Mouse (Mus musculus): ENCODE data around the gene Neu1. TPM values are rescaled to one million over a fixed set of nuclear protein-coding genes. Genes with fewer than 3 reads are reported as not detected.
A peak's percentile ranks its signal among the peaks of the same experiment; 100 is the strongest.

Gene Neu1
- polyA plus RNA-seq, 1 experiment from 2014 or later, result 18.9 TPM

- 80% methylated on average over 12 of the region's 12 CpGs for WGBS
- H3K4me3 ChIP-seq (ENCODE audit: low read depth, low read length), result no peak overlapping the region
- no peaks in the 10 kb centered on the region for H3K36me3 ChIP-seq (ENCODE audit: control insufficient read depth, insufficient read depth, low read length)
- ATAC-seq (ENCODE audit: low FRiP score, low TSS enrichment) (no peak), DNase-seq (ENCODE audit: low spot score) (no peak)
- no peaks in the 10 kb centered on the region for H3K27me3 ChIP-seq (ENCODE audit: control insufficient read depth, insufficient read depth, low read length)
- H3K4me2 ChIP-seq (replicated peaks; ENCODE audit: low read depth), result no peak overlapping the region
- H3K9me3 ChIP-seq (ENCODE audit: control insufficient read depth, low read length), result no peaks in the 10 kb centered on the region
- H3K27ac ChIP-seq (replicated peaks), result no peak overlapping the region
- no peaks in the 10 kb centered on the region for H3K4me1 ChIP-seq (replicated peaks; ENCODE audit: control insufficient read depth, insufficient read depth)
- no peak overlapping the region for H3K9ac ChIP-seq (ENCODE audit: low read length)
- TF ChIP-seq EP300 (optimal IDR thresholded peaks at IDR 0.05) (no peak), CTCF (IDR thresholded peaks at IDR 0.05; ENCODE audit: low read depth) (no peak)
These were observed 40.8 kb upstream of the Neu1 start for GRCm38 (mm10) chr17:34890074-34890743.

- no peak for ATAC-seq (ENCODE audit: low FRiP score, low TSS enrichment)
- H3K27ac ChIP-seq (replicated peaks), result no peak overlapping the region
- 93% methylated on average over 2 of the region's 2 CpGs for WGBS
These were observed 39.7 kb upstream of the Neu1 start for GRCm38 (mm10) chr17:34891377-34891776.

GRCm38 (mm10) chr17:34893072-34893824 is 37.8 kb upstream of the Neu1 start:
- TF ChIP-seq EP300 (optimal IDR thresholded peaks at IDR 0.05) (no peak), CTCF (IDR thresholded peaks at IDR 0.05; ENCODE audit: low read depth) (no peak)
- H3K9ac ChIP-seq (ENCODE audit: low read length), result no peak overlapping the region
- no peaks in the 10 kb centered on the region for H3K4me1 ChIP-seq (replicated peaks; ENCODE audit: control insufficient read depth, insufficient read depth)
- peak overlapping the region; percentile 91; the same call in 1 of the 2 replicates for H3K4me2 ChIP-seq (replicated peaks; ENCODE audit: low read depth)
- 76% methylated on average over 12 of the region's 12 CpGs for WGBS
- no peak for ATAC-seq (ENCODE audit: low FRiP score, low TSS enrichment)
- peak overlapping the region; percentile 75 for H3K4me3 ChIP-seq (ENCODE audit: low read depth, low read length)
- no peaks in the 10 kb centered on the region for H3K27me3 ChIP-seq (ENCODE audit: control insufficient read depth, insufficient read depth, low read length)
- H3K9me3 ChIP-seq (ENCODE audit: control insufficient read depth, low read length), result no peaks in the 10 kb centered on the region
- peak overlapping the region; percentile 80; the same call in 1 of the 2 replicates for H3K27ac ChIP-seq (replicated peaks)
- H3K36me3 ChIP-seq (ENCODE audit: control insufficient read depth, insufficient read depth, low read length), result no peaks in the 10 kb centered on the region
- DNase-seq (ENCODE audit: low spot score), result no peak

More at GRCm38 (mm10) chr17:34891377-34891776, 39.7 kb upstream of the Neu1 start:
- Histone ChIP-seq H3K36me3 (ENCODE audit: control insufficient read depth, insufficient read depth, low read length) (no peaks in the 10 kb centered on the region), H3K4me1 (replicated peaks; ENCODE audit: control insufficient read depth, insufficient read depth) (no peaks in the 10 kb centered on the region), H3K9ac (ENCODE audit: low read length) (no peak overlapping the region), H3K9me3 (ENCODE audit: control insufficient read depth, low read length) (no peaks in the 10 kb centered on the region), H3K4me3 (ENCODE audit: low read depth, low read length) (no peak overlapping the region), H3K4me2 (replicated peaks; ENCODE audit: low read depth) (no peak overlapping the region), H3K27me3 (ENCODE audit: control insufficient read depth, insufficient read depth, low read length) (no peaks in the 10 kb centered on the region)
- no peak for DNase-seq (ENCODE audit: low spot score)
- TF ChIP-seq EP300 (optimal IDR thresholded peaks at IDR 0.05) (no peak), CTCF (IDR thresholded peaks at IDR 0.05; ENCODE audit: low read depth) (peak; percentile 38; the same call in 1 of the 2 replicates)

DNA sequence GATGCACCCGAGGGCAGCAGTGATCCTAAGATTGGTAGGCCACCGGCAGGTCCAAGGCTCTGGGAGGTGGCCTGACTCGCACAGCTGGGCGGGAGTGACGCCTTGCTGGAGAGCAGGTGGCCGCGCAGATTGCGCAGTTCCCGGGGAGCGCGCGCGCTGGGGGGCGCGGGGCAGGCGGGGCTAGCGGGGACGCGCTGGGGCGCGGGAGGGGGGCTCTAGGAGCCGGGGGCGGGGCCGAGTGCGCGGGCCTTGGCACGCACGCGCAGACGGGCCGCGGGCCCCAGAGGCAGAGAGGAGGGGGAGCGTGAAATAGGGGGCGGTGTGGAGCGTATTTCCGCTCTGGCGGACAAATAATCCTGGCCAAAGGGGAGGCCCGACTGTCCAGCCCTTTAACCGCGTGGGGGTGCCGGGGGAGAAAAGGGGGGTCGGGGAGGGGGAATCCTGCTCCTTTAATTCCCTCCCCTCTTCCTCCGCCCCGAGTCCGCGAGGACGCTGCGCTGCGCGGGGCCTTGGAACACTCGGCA is 36.9 kb upstream of the Neu1 start:
- peak overlapping the region; percentile 79 for H3K9ac ChIP-seq (ENCODE audit: low read length)
- DNase-seq (ENCODE audit: low spot score) (peak; percentile 95), ATAC-seq (ENCODE audit: low FRiP score, low TSS enrichment) (peak; percentile 88)
- peak overlapping the region; percentile 75 for H3K4me3 ChIP-seq (ENCODE audit: low read depth, low read length)
- H3K27ac ChIP-seq (replicated peaks), result peak overlapping the region; percentile 80
- TF ChIP-seq EP300 (optimal IDR thresholded peaks at IDR 0.05), result no peak
- peak; percentile 49; the same call in 1 of the 2 replicates for TF ChIP-seq CTCF (IDR thresholded peaks at IDR 0.05; ENCODE audit: low read depth)
- H3K4me1 ChIP-seq (replicated peaks; ENCODE audit: control insufficient read depth, insufficient read depth), result no peaks in the 10 kb centered on the region
- H3K27me3 ChIP-seq (ENCODE audit: control insufficient read depth, insufficient read depth, low read length), result no peaks in the 10 kb centered on the region
- H3K9me3 ChIP-seq (ENCODE audit: control insufficient read depth, low read length), result no peaks in the 10 kb centered on the region
- under 1% methylated on average over 17 of the region's 51 CpGs for WGBS
- no peaks in the 10 kb centered on the region for H3K36me3 ChIP-seq (ENCODE audit: control insufficient read depth, insufficient read depth, low read length)
- peak overlapping the region; percentile 91 for H3K4me2 ChIP-seq (replicated peaks; ENCODE audit: low read depth)

DNA sequence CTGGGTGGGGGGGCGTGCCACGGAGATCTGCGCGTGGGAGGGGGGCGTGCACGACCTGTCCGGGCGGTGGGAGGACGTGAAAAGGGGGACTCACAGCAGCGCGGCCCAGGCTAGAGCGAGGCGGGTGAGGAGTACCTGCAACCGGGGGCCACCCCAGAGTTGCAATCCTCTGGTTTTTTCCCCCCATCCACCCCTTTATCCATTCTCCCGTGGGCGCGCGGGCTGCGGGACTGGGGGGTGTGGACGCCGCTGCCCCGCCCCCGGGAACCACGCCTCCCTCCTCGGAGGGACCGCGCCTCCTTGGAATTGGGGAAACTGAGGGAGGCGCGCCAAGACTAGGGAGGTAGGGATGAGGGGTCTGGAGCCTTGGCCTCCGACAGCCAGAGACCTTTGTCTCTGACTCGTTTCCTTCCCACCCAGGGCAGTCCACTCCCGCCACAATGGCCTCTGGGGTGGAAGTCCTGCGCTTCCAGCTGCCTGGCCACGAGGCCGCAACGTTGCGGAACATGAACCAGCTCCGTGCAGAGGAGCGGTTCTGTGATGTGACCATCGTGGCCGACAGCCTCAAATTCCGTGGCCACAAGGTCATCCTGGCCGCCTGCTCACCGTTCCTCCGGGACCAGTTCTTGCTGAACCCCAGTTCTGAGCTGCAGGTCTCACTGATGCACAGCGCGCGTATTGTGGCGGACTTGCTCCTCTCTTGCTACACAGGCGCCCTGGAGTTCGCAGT is 36.1 kb upstream of the Neu1 start:
- Histone ChIP-seq H3K27me3 (ENCODE audit: control insufficient read depth, insufficient read depth, low read length) (no peaks in the 10 kb centered on the region), H3K9ac (ENCODE audit: low read length) (peak overlapping the region; percentile 79), H3K4me3 (ENCODE audit: low read depth, low read length) (peak overlapping the region; percentile 75), H3K4me1 (replicated peaks; ENCODE audit: control insufficient read depth, insufficient read depth) (no peaks in the 10 kb centered on the region), H3K4me2 (replicated peaks; ENCODE audit: low read depth) (peak overlapping the region; percentile 91), H3K27ac (replicated peaks) (peak overlapping the region; percentile 80), H3K36me3 (ENCODE audit: control insufficient read depth, insufficient read depth, low read length) (no peaks in the 10 kb centered on the region), H3K9me3 (ENCODE audit: control insufficient read depth, low read length) (no peaks in the 10 kb centered on the region)
- ATAC-seq (ENCODE audit: low FRiP score, low TSS enrichment) (peak; percentile 4; the same call in 1 of the 2 replicates), DNase-seq (ENCODE audit: low spot score) (peak; percentile 59)
- 12% methylated on average over 31 of the region's 51 CpGs for WGBS
- no peak for TF ChIP-seq CTCF (IDR thresholded peaks at IDR 0.05; ENCODE audit: low read depth)
- no peak for TF ChIP-seq EP300 (optimal IDR thresholded peaks at IDR 0.05)
